Mouse (Mus musculus): ENCODE results near the gene Tmod1.

The Tmod1 gene

GRCm38 (mm10) chr4:46089524-46090125 lies 50.9 kb downstream of the Tmod1 start:
- no peak for DNase-seq (ENCODE audit: extremely low spot score)

- DNase-seq (ENCODE audit: extremely low spot score): no peak
Observed at GRCm38 (mm10) chr4:46092429-46093076, 53.8 kb downstream of the Tmod1 start.

GRCm38 (mm10) chr4:46094916-46095825 lies 56.4 kb downstream of the Tmod1 start:
- no peak for DNase-seq (ENCODE audit: extremely low spot score)

GRCm38 (mm10) chr4:46095826-46096159 lies 57.1 kb downstream of the Tmod1 start:
- DNase-seq (ENCODE audit: extremely low spot score): no peak

GRCm38 (mm10) chr4:46096546-46096945 lies 57.8 kb downstream of the Tmod1 start:
- no peak for DNase-seq (ENCODE audit: extremely low spot score)

GRCm38 (mm10) chr4:46097591-46097990 lies 58.9 kb downstream of the Tmod1 start:
- DNase-seq (ENCODE audit: extremely low spot score): no peak

- DNase-seq (ENCODE audit: extremely low spot score): no peak
Observed at GRCm38 (mm10) chr4:46099132-46099531, 60.4 kb downstream of the Tmod1 start.

- no peak for DNase-seq (ENCODE audit: extremely low spot score)
Observed at GRCm38 (mm10) chr4:46100539-46100938, 61.8 kb downstream of the Tmod1 start.

- peak; percentile 54 for DNase-seq (ENCODE audit: extremely low spot score)
Observed at GRCm38 (mm10) chr4:46101211-46101711, 62.5 kb downstream of the Tmod1 start.

- DNase-seq (ENCODE audit: extremely low spot score): no peak
Observed at GRCm38 (mm10) chr4:46102078-46102769, 63.5 kb downstream of the Tmod1 start.

GRCm38 (mm10) chr4:46110084-46110483 lies 71.3 kb downstream of the Tmod1 start:
- DNase-seq (ENCODE audit: extremely low spot score): no peak

- DNase-seq (ENCODE audit: extremely low spot score): no peak
Observed at GRCm38 (mm10) chr4:46111361-46111760, 72.6 kb downstream of the Tmod1 start.

- no peak for DNase-seq (ENCODE audit: extremely low spot score)
Observed at GRCm38 (mm10) chr4:46115308-46115707, 76.6 kb downstream of the Tmod1 start.

- DNase-seq (ENCODE audit: extremely low spot score): no peak
Observed at GRCm38 (mm10) chr4:46116544-46117175, 77.9 kb downstream of the Tmod1 start.

GRCm38 (mm10) chr4:46117536-46117935 lies 78.8 kb downstream of the Tmod1 start:
- DNase-seq (ENCODE audit: extremely low spot score): no peak

- no peak for DNase-seq (ENCODE audit: extremely low spot score)
Observed at GRCm38 (mm10) chr4:46119514-46120094, 80.9 kb downstream of the Tmod1 start.

GRCm38 (mm10) chr4:46120767-46121166 lies 82.0 kb downstream of the Tmod1 start:
- DNase-seq (ENCODE audit: extremely low spot score): no peak

- no peak for DNase-seq (ENCODE audit: extremely low spot score)
Observed at GRCm38 (mm10) chr4:46123358-46123757, 84.6 kb downstream of the Tmod1 start.

GRCm38 (mm10) chr4:46126541-46126940 lies 87.8 kb downstream of the Tmod1 start:
- DNase-seq (ENCODE audit: extremely low spot score): peak; percentile 53

- no peak for DNase-seq (ENCODE audit: extremely low spot score)
Observed at GRCm38 (mm10) chr4:46129311-46130004, 90.7 kb downstream of the Tmod1 start.
